Mouse (Mus musculus) ES-Bruce4 (cell line): ENCODE data around the gene Phf7.

Experiments
- CTCF ChIP-seq: IDR thresholded peaks from one replicate; pipeline ENCODE4 v1.8.1; 2011; ENCODE audit warnings: low read depth, low read length
- POLR2A ChIP-seq: IDR thresholded peaks from one replicate; pipeline ENCODE4 v1.8.1; 2011; ENCODE audit warnings: low read length; ENCODE audit not compliant: insufficient read depth

- TF ChIP-seq POLR2A (no peak), CTCF (no peak)
Observed at GRCm38 (mm10) chr14:31251626-31252025, 509 bp upstream of the Phf7 start.
